Mouse (Mus musculus) monocyte, adult 2 months (primary cell): Measurements from ENCODE around the gene Wnt2b.

Experiments used
- DNase-seq, 2 experiments: peaks; one replicate each; pipeline ENCODE4 v3.0.0; 2022; ENCODE audit warnings: low spot score in 2 of 2, low read depth in 1 of 2

Wnt2b gene

GRCm38 (mm10) chr3:104906007-104906406, 55.7 kb downstream of the Wnt2b start:
- no peak for DNase-seq

- DNase-seq = no peak
Measured at GRCm38 (mm10) chr3:104905389-104905788, 56.3 kb downstream of the Wnt2b start.

GRCm38 (mm10) chr3:104901154-104901553, 60.6 kb downstream of the Wnt2b start:
- no peak for DNase-seq

- no peak for DNase-seq
Measured at GRCm38 (mm10) chr3:104896141-104896540, 65.6 kb downstream of the Wnt2b start.
